ENCODE assay signal across 7 mouse cellular contexts in genomic region chr5:100070255-100070654, GRCm38 (mm10). TPM values are rescaled to one million over a fixed set of nuclear protein-coding genes. Genes with fewer than 3 reads are reported as not detected.
DNase-seq lines count a peak whose midpoint lies in the region; ATAC-seq lines count a peak whose summit lies in the region.

No protein-coding gene starts in this region.

- no peaks in the 10 kb centered on the region for H3K4me1 ChIP-seq in limb, embryonic 10.5 days
- no peaks in the 10 kb centered on the region; the same call in 1 of the 2 replicates for H3K4me1 ChIP-seq in midbrain, embryonic 15.5 days

- DNase-seq in adrenal gland, adult (ENCODE audit: inconsistent age in 2 of 2, low spot score in 1 of 2) = peak; percentile 87 to 97
- DNase-seq in cerebellum, postnatal 4 days (ENCODE audit: low spot score in 2 of 2) = peak; percentile 90 to 93
- peak; percentile 54 to 65 for DNase-seq in gastrocnemius, adult 8-10 months (ENCODE audit: low spot score in 2 of 2)
- peak; percentile 85 for DNase-seq in kidney, adult 18-20 months
- peak; percentile 88 for DNase-seq in limb, embryonic 10.5 days (ENCODE audit: low spot score)
- peak; percentile 63 for DNase-seq in spleen, adult 12 weeks (ENCODE audit: low spot score)

- H3K27me3 ChIP-seq in limb, embryonic 10.5 days (ENCODE audit: low read depth, poor library complexity, severe bottlenecking) = no peaks in the 10 kb centered on the region
- no peaks in the 10 kb centered on the region for H3K27me3 ChIP-seq in midbrain, embryonic 15.5 days (replicated peaks)

- H3K9ac ChIP-seq in midbrain, embryonic 15.5 days = no peak overlapping the region

- WGBS in limb, embryonic 10.5 days = 28% methylated on average over 3 of the region's 3 CpGs
- 33% methylated on average over 3 of the region's 3 CpGs for WGBS in midbrain, embryonic 15.5 days

- ATAC-seq in midbrain, embryonic 15.5 days (replicated peaks) = peak; percentile 32; the same call in 1 of the 2 replicates

- peaks cover 72% of the 10 kb centered on the region for H3K36me3 ChIP-seq in limb, embryonic 10.5 days
- peaks cover 17% of the 10 kb centered on the region; the same call in 1 of the 2 replicates for H3K36me3 ChIP-seq in midbrain, embryonic 15.5 days (replicated peaks)

- no peak overlapping the region for H3K27ac ChIP-seq in limb, embryonic 10.5 days
- no peak overlapping the region for H3K27ac ChIP-seq in midbrain, embryonic 15.5 days

- no peaks in the 10 kb centered on the region for H3K9me3 ChIP-seq in limb, embryonic 10.5 days (replicated peaks)
- H3K9me3 ChIP-seq in midbrain, embryonic 15.5 days = no peaks in the 10 kb centered on the region

- H3K4me3 ChIP-seq in limb, embryonic 10.5 days = no peak overlapping the region
- H3K4me3 ChIP-seq in midbrain, embryonic 15.5 days = no peak overlapping the region

- no peak overlapping the region for H3K4me2 ChIP-seq in midbrain, embryonic 15.5 days

RNA-seq across cellular contexts. Expression of gene Enoph1, which starts 30.5 kb away (rescaled TPM):
- total RNA-seq in gastrocnemius, adult 8-10 months (2022) = 1 to 10 TPM; 6.9 to 9.8 (median 8.3) TPM
- polyA plus RNA-seq in limb, embryonic 10.5 days (2016; fragmentation: Nextera tagmentation; extraction: Ambion mirVana) = 62.9 and 75.2 TPM in 2 replicates
- polyA plus RNA-seq in midbrain, embryonic 15.5 days (2015; fragmentation: Nextera tagmentation; extraction: Ambion mirVana) = 51.7 and 56.2 TPM in 2 replicates

RNA-seq across cellular contexts. Expression of gene Hnrnpdl, which starts 30.8 kb away (rescaled TPM):
- total RNA-seq in gastrocnemius, adult 8-10 months (2022) = 10 to 100 TPM; 53.5 to 80.2 (median 65.3) TPM
- 210 and 253 TPM in 2 replicates for polyA plus RNA-seq in limb, embryonic 10.5 days (2016; fragmentation: Nextera tagmentation; extraction: Ambion mirVana)
- polyA plus RNA-seq in midbrain, embryonic 15.5 days (2015; fragmentation: Nextera tagmentation; extraction: Ambion mirVana) = 221 and 226 TPM in 2 replicates
